Mouse (Mus musculus) brain, embryonic 14.5 days (tissue): ENCODE results near the gene Pdpk1.

Experiments used
- CTCF ChIP-seq: fragments of 200-500 bp; IDR thresholded peaks from 2 replicates; pipeline ENCODE4 v1.5.1; 2012; ENCODE audit warnings: inconsistent platforms, mild to moderate bottlenecking, moderate library complexity, borderline replicate concordance; ENCODE audit not compliant: insufficient read depth, insufficient read length; ENCODE audit errors: extremely low read depth
- POLR2A ChIP-seq: fragments of 200-500 bp; IDR thresholded peaks from 2 replicates; pipeline ENCODE4 v1.6.1; 2012; ENCODE audit warnings: mild to moderate bottlenecking, inconsistent platforms, borderline replicate concordance; ENCODE audit not compliant: poor library complexity, insufficient read depth, insufficient read length, severe bottlenecking; ENCODE audit errors: extremely low read depth

- TF ChIP-seq POLR2A = no peak
- TF ChIP-seq CTCF = no peak
These were observed 82.5 kb downstream of the Pdpk1 start for GRCm38 (mm10) chr17:24068271-24068670.
